Mouse (Mus musculus) heart, embryonic 10.5 days (tissue): ENCODE measurements around the gene Gm28372. TPM values are rescaled to one million over a fixed set of nuclear protein-coding genes. Genes with fewer than 3 reads are reported as not detected.
A peak's percentile ranks its signal among the peaks of the same experiment; 100 is the strongest.

Experiments used
- DNase-seq: peaks from one replicate; pipeline ENCODE4 v3.0.0-alpha.2; 2017; ENCODE audit warnings: low spot score
- H3K27ac ChIP-seq: fragments of 300-500 bp; sonication (generic); 2 replicates; pipeline ENCODE4 v1.5.1; 2016; ENCODE audit warnings: mild to moderate bottlenecking
- H3K27me3 ChIP-seq: fragments of 300-500 bp; sonication (generic); 2 replicates; pipeline ENCODE4 v1.6.1; 2016; ENCODE audit warnings: mild to moderate bottlenecking; ENCODE audit not compliant: poor library complexity, insufficient read depth, severe bottlenecking
- H3K36me3 ChIP-seq: fragments of 300-500 bp; sonication (generic); 2 replicates; pipeline ENCODE4 v1.6.1; 2016; ENCODE audit warnings: mild to moderate bottlenecking, moderate library complexity
- H3K4me1 ChIP-seq: fragments of 300-500 bp; sonication (generic); 2 replicates; pipeline ENCODE4 v1.6.1; 2016; ENCODE audit warnings: mild to moderate bottlenecking
- H3K4me3 ChIP-seq: fragments of 300-500 bp; sonication (generic); 2 replicates; pipeline ENCODE4 v1.5.1; 2016; ENCODE audit warnings: mild to moderate bottlenecking, moderate library complexity
- H3K9me3 ChIP-seq: fragments of 300-500 bp; sonication (generic); 2 replicates; pipeline ENCODE4 v1.6.1; 2016; ENCODE audit warnings: mild to moderate bottlenecking, moderate library complexity
- WGBS: fragments of 180-500 bp; shearing (Covaris S2); methylation state at CpG from one replicate; pipeline ENCODE4 v1.1.7; 2016; 5-methylcytosine and 5-hydroxymethylcytosine counted together
- polyA plus RNA-seq: library from polyadenylated mRNA; unstranded; fragments of >200 nt; fragmentation: Nextera tagmentation; extraction: Ambion mirVana; gene quantifications from 2 replicates; pipeline ENCODE4 v1.2.1, GENCODE M21; 2016

Gene Gm28372
- polyA plus RNA-seq, 1 experiment from 2014 or later, result not detected

DNA sequence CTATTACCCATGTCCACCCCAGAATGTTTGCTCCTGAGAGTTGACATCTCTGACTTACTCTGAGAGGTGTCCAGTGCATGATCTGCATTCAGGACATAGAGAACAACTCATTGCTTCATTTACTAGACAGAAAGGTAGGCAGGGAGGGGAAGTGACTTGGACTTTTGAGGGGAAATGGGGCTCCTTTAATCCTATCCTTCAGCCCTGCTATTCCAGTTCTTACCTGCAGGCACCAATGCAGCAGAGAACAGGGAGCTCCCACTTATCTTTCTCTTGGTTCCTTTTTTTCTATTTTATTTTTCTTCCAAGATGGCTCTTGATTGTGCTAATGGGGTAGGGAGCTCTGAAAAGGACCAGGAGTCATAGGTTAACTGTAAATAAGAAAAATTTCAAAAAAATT is 43.4 kb downstream of the Gm28372 start:
- H3K27me3 ChIP-seq, result peaks cover 10% of the 10 kb centered on the region; the same call in 1 of the 2 replicates

DNA sequence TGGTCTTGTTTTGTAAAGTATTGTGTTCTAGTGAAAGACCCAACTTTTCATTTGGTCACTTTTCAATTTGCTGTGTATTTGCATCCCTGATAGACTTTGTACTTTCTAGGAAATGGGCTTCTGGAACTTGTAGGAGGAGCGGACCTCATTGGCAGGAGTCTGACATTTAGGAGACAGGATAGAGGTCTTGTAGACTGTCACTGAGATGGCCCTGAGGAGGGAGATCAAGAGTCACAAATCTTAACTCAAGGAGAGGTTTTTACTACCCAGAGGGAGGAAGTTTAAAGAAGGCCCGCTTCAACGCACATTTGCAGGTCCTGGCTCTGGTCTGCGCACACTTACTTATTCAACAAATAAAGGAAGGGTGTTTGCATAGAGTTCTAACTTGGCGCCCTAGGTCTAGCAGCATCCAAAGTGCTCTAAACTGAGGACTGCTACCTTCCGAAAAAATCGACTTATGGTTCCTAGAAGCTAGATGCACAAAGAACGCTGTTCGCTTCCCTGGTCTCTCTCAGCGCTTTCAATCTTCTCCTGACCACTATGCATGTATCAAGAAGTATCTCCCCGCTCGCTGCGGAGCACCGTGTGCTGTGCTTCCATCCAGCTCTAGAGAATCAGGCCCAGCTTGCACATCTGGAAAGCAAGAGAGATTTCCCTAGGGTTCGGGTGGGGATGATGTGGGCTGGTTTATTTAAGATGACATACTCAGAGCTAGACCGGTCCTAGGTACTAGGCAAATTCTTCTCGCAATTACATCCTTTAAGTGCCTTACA is 44.2 kb downstream of the Gm28372 start:
- Histone ChIP-seq H3K27ac (no peak overlapping the region), H3K9me3 (no peaks in the 10 kb centered on the region), H3K4me3 (peak overlapping the region; percentile 80), H3K27me3 (peaks cover 10% of the 10 kb centered on the region; the same call in 1 of the 2 replicates), H3K4me1 (peaks cover 28% of the 10 kb centered on the region), H3K36me3 (peaks cover 4% of the 10 kb centered on the region)
- 11% methylated on average over 17 of the region's 17 CpGs for WGBS
- DNase-seq, result no peak

More for the DNA sequence above, 43.4 kb downstream of the Gm28372 start:
- Histone ChIP-seq H3K27ac (no peak overlapping the region), H3K36me3 (peaks cover 12% of the 10 kb centered on the region), H3K9me3 (no peaks in the 10 kb centered on the region), H3K4me1 (peaks cover 27% of the 10 kb centered on the region), H3K4me3 (no peak overlapping the region)
- no peak for DNase-seq

- WGBS, result 1% methylated on average over 49 of the region's 50 CpGs
- Histone ChIP-seq H3K9me3 (no peaks in the 10 kb centered on the region), H3K4me1 (peaks cover 34% of the 10 kb centered on the region), H3K4me3 (peak within 1 kb of the TSS; percentile 80), H3K27me3 (peaks cover 10% of the 10 kb centered on the region; the same call in 1 of the 2 replicates), H3K27ac (peak within 1 kb of the TSS; percentile 92), H3K36me3 (no peaks in the 10 kb centered on the region)
- DNase-seq, result peak; percentile 95
Observed at GRCm38 (mm10) chr2:130449794-130450433, 44.9 kb downstream of the Gm28372 start, which contains the start of gene Ptpra. Gene Ptpra, plus strand, starts transcription at chr2:130450278.

DNA sequence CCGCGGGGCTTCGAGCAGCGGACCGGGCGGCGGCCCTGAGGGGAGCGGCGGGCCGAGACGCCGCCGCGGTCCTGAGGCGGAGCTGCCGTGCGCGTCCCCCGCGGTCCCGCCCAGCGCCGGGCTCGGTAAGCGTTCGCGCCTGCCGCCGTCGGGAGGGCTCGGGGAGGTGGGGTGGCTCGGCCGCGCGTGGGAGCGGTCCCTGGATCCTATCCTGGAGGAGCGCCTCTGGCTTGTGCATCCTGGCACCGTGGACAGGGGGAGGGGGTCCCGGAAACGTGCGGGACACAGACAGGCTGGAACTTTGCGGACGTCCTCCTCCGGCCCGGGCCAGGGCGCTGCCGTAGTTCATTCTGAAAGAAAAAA is 45.4 kb downstream of the Gm28372 start:
- Histone ChIP-seq H3K36me3 (no peaks in the 10 kb centered on the region), H3K9me3 (no peaks in the 10 kb centered on the region), H3K4me1 (peaks cover 37% of the 10 kb centered on the region), H3K27me3 (peaks cover 10% of the 10 kb centered on the region; the same call in 1 of the 2 replicates), H3K4me3 (peak overlapping the region; percentile 80), H3K27ac (peak overlapping the region; percentile 92)
- peak; percentile 88 for DNase-seq
- under 1% methylated on average over 47 of the region's 47 CpGs for WGBS

- no peak for DNase-seq
- Histone ChIP-seq H3K27ac (peak overlapping the region; percentile 92; the same call in 1 of the 2 replicates), H3K9me3 (no peaks in the 10 kb centered on the region), H3K36me3 (no peaks in the 10 kb centered on the region), H3K4me1 (peaks cover 40% of the 10 kb centered on the region), H3K27me3 (peaks cover 10% of the 10 kb centered on the region; the same call in 1 of the 2 replicates), H3K4me3 (peak overlapping the region; percentile 80)
- 66% methylated on average over 14 of the region's 14 CpGs for WGBS
Observed at GRCm38 (mm10) chr2:130451086-130451726, 46.2 kb downstream of the Gm28372 start.

DNA sequence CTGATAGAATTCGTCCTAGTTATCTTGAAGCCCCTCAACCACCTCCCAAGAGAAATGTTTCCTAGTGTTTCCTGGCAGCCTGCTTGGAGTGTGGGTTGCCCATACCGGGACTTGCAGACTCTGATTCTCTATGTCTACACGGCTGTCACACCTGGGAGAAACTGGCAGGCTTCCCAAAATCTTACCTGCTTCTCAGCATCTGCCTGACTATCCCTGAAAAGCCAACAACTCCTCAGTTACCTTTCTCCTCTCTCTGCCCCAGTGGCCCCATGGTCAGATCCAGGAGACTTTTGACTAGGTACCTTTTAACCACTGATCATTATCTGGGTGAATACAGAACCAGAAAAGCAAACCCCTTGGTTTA is 46.7 kb downstream of the Gm28372 start:
- Histone ChIP-seq H3K27ac (no peak overlapping the region), H3K27me3 (peaks cover 10% of the 10 kb centered on the region; the same call in 1 of the 2 replicates), H3K36me3 (no peaks in the 10 kb centered on the region), H3K4me1 (peaks cover 43% of the 10 kb centered on the region), H3K9me3 (no peaks in the 10 kb centered on the region), H3K4me3 (peak overlapping the region; percentile 80)
- 52% methylated on average over 3 of the region's 3 CpGs for WGBS
- no peak for DNase-seq

DNA sequence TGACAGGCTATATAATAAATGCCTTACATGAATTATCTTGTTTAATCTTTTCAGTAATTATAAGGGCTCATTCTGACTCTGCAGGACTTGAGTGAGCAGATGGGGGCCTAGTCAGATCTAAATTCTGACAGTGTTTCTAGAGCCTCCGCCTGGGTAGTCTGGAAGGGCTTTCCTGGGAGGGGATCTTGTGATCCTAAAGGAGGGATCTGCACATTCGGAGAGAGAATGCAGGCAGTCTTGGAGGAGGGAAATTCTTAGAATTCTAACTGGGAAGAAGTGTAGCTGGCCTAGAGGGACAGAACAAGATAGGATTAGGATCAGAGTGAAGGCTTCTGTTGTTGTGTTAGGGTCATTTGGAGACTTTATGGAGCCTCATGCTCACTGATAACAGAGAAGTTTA is 47.2 kb downstream of the Gm28372 start:
- Histone ChIP-seq H3K9me3 (no peaks in the 10 kb centered on the region), H3K36me3 (no peaks in the 10 kb centered on the region), H3K27me3 (peaks cover 10% of the 10 kb centered on the region; the same call in 1 of the 2 replicates), H3K27ac (no peak overlapping the region), H3K4me1 (peaks cover 49% of the 10 kb centered on the region), H3K4me3 (no peak overlapping the region)
- whole genome bisulfite sequencing, result 41% methylated on average over 2 of the region's 2 CpGs
- DNase-seq, result no peak

DNA sequence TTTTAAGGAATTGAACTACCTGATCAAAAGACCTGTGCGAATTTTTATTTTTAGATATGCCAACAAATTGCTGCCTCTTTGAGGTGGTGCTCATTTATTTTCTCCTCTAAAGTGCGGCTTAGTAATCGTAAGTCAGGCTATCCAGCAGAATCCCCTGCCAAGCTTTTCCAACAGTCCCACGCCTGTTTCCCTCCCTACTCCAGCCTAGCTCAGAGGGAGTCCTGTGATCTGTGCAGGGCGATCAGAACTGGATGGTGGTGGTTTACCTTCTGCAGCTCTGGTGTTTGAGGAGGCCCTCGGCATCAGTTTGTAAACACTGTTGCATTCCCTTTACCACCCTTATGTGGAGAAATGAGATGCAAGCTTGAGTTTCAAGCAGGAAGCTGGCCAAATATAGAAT is 48.4 kb downstream of the Gm28372 start:
- Histone ChIP-seq H3K27me3 (peaks cover 9% of the 10 kb centered on the region; the same call in 1 of the 2 replicates), H3K4me3 (no peak overlapping the region), H3K27ac (no peak overlapping the region), H3K4me1 (peaks cover 49% of the 10 kb centered on the region), H3K9me3 (no peaks in the 10 kb centered on the region), H3K36me3 (no peaks in the 10 kb centered on the region)
- 68% methylated on average over 6 of the region's 6 CpGs for WGBS
- DNase-seq, result no peak

DNA sequence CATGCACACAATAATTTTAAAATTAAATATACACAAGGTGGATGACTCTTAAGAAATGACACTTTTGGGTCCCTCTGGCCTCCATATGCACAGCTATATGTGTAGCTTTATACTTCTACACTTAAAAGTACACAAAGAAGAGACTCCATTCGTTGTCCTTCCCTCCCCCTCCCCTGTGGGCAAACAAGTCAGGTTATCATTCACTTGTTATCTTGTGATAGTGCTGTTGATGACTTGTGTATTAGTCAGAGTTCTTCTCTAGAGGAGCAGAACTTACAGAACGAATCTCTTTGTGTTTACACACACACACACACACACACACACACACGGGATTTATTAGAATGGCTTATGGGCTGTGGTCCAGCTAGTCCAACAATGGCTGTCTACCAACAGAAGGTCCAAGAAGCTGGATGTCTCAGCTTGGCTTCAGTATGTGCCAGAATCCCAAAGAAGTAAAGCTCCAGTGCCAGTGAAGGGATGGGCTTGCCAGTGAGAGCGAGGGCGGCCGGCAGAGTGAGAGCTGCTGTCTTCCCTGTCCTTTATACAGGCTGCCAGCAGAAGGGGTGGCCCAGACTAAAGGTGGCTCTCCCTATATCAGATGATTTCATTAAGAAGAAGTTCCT is 49.8 kb downstream of the Gm28372 start:
- no peaks in the 10 kb centered on the region for H3K9me3 ChIP-seq
- no peak overlapping the region for H3K4me3 ChIP-seq
- WGBS, result 73% methylated on average over 6 of the region's 6 CpGs
- no peak for DNase-seq
- no peaks in the 10 kb centered on the region for H3K27me3 ChIP-seq
- peaks cover 41% of the 10 kb centered on the region for H3K4me1 ChIP-seq
- H3K27ac ChIP-seq, result no peak overlapping the region
- no peaks in the 10 kb centered on the region for H3K36me3 ChIP-seq

Other genes starting within 250 kb of the Gm28372 start
- 589 and 704 TPM in 2 replicates for gene Snrpb, start 225.8 kb upstream of the Gm28372 start, polyA plus RNA-seq
- gene Tmc2, start 210.0 kb upstream of the Gm28372 start, polyA plus RNA-seq, result not detected in 2 replicates
- gene Nop56, start 130.8 kb upstream of the Gm28372 start, polyA plus RNA-seq, result 258 and 379 TPM in 2 replicates
- 198 and 238 TPM in 2 replicates for gene Idh3b, start 120.7 kb upstream of the Gm28372 start, polyA plus RNA-seq
- 0.42 and 1.1 TPM in 2 replicates for gene Ebf4, start 110.1 kb upstream of the Gm28372 start, polyA plus RNA-seq
- 36.2 and 57.6 TPM in 2 replicates for gene Cpxm1, start 7.7 kb upstream of the Gm28372 start, polyA plus RNA-seq
- gene 1700020A23Rik, start within 50 bp of the Gm28372 start, polyA plus RNA-seq, result 0.28 TPM in 1 of 2 replicates, not detected in the other
- not detected in 2 replicates for gene Tmem239, start 1.2 kb downstream of the Gm28372 start, polyA plus RNA-seq
- gene Vps16, start 19.1 kb downstream of the Gm28372 start, polyA plus RNA-seq, result 84.5 and 91.1 TPM in 2 replicates
- 8.2 and 13.6 TPM in 2 replicates for gene Pced1a, start 19.5 kb downstream of the Gm28372 start, polyA plus RNA-seq
- gene Ptpra, start 45.0 kb downstream of the Gm28372 start, polyA plus RNA-seq, result 73.3 and 85.5 TPM in 2 replicates
- 91.5 and 105 TPM in 2 replicates for gene Mrps26, start 158.5 kb downstream of the Gm28372 start, polyA plus RNA-seq
- not detected in 2 replicates for gene Oxt, start 170.9 kb downstream of the Gm28372 start, polyA plus RNA-seq
- gene Avp, start 177.3 kb downstream of the Gm28372 start, polyA plus RNA-seq, result 0.33 and 1.2 TPM in 2 replicates
- 18.9 and 19.6 TPM in 2 replicates for gene Fastkd5, start 224.8 kb downstream of the Gm28372 start, polyA plus RNA-seq
- gene Ubox5, start 224.8 kb downstream of the Gm28372 start, polyA plus RNA-seq, result 10.8 and 14.2 TPM in 2 replicates
- gene Lzts3, start 237.6 kb downstream of the Gm28372 start, polyA plus RNA-seq, result 1.2 and 1.7 TPM in 2 replicates